Mouse (Mus musculus) thymus, adult 2 months (tissue): Measurements from ENCODE around the gene Mid1. TPM values are rescaled to one million over a fixed set of nuclear protein-coding genes. Genes with fewer than 3 reads are reported as not detected.
"Not testable (repeated sequence)": the region's sequence is repeated elsewhere in the genome, so short reads cannot be mapped to it uniquely, and the experiment has no call there.

Source experiments
- DNase-seq: peaks from one replicate; pipeline ENCODE4 v3.0.0; 2021
- H3K27ac ChIP-seq: fragments of 200-500 bp; 2 replicates; pipeline ENCODE4 v1.5.1; 2012; ENCODE audit warnings: low read length, control low read depth; ENCODE audit not compliant: control insufficient read depth, insufficient read depth
- H3K27me3 ChIP-seq: fragments of 200-500 bp; 2 replicates; pipeline ENCODE4 v1.6.1; 2012; ENCODE audit warnings: mild to moderate bottlenecking, low read length, moderate library complexity, mixed read lengths; ENCODE audit not compliant: control insufficient read depth, insufficient read depth
- H3K36me3 ChIP-seq: fragments of 200-500 bp; 2 replicates; pipeline ENCODE4 v1.6.1; 2012; ENCODE audit warnings: mild to moderate bottlenecking, low read length, moderate library complexity; ENCODE audit not compliant: control insufficient read depth, insufficient read depth
- H3K4me1 ChIP-seq: fragments of 200-500 bp; replicated peaks from 2 replicates; pipeline ENCODE4 v1.6.1; 2012; ENCODE audit warnings: low read length; ENCODE audit not compliant: control insufficient read depth, insufficient read depth
- H3K4me3 ChIP-seq: fragments of 200-500 bp; 2 replicates; pipeline ENCODE4 v1.5.1; 2012; ENCODE audit warnings: mild to moderate bottlenecking, low read length, control low read depth, moderate library complexity; ENCODE audit not compliant: control insufficient read depth, insufficient read depth
- WGBS: fragments of 180-500 bp; shearing (Covaris S2); methylation state at CpG from one replicate; pipeline ENCODE4 v1.1.7; 2018; 5-methylcytosine and 5-hydroxymethylcytosine counted together
- polyA plus RNA-seq: library from polyadenylated mRNA; depleted of rRNA; stranded (reverse); fragments of >200 nt; gene quantifications from 2 replicates; pipeline ENCODE4 v1.2.3, GENCODE M21; 2012

The Mid1 gene
- polyA plus RNA-seq, 1 experiment: 10.4 TPM

DNA sequence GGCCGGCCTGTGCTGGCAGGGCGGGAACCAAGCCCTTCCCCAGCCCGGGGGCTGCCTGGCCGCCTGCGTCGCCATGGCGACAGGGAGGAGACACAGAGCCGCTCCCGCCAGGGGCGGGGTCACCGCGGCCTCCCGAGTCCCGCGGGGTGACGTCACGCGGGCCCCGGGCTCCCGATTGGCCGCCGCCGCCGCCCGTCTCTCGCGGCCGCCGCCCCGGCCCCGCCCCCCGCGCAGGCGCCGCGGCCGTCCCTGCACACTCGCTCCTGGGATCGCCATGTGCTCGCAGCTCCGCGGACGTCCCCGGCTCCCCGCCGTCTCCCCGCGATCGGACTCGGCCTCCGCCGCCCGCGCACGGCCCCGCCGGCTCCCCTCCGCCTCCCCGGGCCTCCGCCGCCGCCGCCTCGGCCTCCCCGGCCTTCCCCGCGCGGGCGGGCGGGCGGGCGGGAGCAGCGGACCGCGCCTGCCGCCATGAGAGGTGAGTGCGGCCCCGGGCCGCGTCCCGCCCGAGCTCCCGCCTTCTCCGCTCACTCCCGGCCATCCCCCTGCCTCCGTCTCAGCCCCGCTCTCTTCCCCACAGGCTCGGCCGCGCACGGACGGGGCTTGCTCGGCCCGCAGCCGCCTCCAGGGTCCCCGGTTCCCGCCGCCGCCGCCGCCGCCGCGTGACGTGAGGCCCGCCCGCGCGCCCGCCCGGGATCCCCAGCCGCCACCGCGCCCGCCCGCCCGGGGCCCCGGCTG is 324.2 kb downstream of the Mid1 start, which contains the start of gene Gm21887:
TSS of gene Gm21887 (plus strand) at position 644 of the 735 bp plus-strand sequence.
- H3K36me3 ChIP-seq, H3K27ac ChIP-seq, H3K27me3 ChIP-seq, H3K4me1 ChIP-seq: not testable (repeated sequence)
- peak within 1 kb of the TSS; percentile 63 for H3K4me3 ChIP-seq
- DNase-seq: peak; percentile 98
- WGBS: 92% methylated on average over 118 of the region's 118 CpGs

DNA sequence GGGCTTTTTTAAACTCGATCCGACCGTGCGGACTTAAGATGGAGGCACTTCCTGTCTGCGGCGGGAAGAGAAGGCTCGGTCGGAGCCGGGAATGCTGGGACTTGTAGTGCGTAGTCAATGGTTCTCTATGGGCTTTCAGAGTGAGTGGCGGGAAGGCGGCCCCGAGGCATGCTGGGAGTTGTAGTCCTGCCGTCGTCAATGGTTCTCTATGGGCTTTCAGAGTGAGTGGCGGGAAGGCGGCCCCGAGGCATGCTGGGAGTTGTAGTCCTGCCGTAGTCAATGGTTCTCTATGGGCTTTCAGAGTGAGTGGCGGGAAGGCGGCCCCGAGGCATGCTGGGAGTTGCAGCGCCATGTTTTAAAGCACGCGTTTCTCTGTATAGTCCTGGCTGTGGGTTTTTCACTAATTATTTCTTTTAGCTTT is 324.8 kb downstream of the Mid1 start:
- DNase-seq: peak; percentile 100
- H3K27ac ChIP-seq, H3K36me3 ChIP-seq, H3K27me3 ChIP-seq, H3K4me1 ChIP-seq: not testable (repeated sequence)
- WGBS: 76% methylated on average over 25 of the region's 25 CpGs
- H3K4me3 ChIP-seq: peak overlapping the region; percentile 63

DNA sequence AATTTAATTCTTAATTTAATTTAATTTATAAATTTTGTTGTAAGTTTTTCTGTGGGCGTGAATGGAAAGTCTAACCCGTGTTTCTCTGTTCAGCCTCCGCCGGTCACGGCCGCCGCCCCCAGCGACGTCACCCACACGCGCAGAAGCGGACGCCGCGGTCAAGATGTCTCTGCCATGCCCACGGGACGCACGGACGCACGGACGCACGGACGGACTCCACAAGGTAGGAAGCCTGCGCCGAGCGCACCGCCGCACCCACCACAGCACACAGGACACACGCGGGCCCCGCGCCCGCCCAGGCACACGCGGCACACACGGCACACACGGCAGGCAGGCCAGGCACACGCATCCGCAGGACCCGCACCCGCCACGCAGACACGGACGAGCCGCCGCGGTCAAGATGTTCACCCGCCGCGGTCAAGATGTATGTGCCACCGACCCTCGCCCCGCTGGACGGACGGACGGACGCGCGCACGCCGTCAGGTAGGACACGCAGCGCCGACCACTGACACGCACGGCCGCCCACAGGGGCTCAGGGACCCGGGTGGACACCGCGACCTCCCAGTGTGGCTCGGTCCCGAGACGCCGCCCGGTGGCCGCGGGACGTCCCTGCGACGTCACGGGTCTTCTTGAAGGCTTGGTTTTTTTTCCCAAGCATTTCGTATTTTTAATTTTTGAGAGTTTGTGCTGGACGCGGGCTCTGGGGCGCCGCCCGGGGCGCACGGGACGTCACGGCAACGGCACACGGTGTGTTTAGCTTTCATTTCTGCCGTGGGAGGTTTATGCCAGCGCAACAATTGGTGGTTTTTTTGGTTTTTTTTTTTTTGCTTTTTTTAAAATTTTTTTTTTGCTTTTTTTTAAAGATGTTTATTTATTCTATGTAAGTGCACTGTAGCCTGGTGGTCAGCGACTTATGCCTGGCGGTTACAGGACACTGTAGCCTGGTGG is 325.9 kb downstream of the Mid1 start:
- H3K27me3 ChIP-seq, H3K4me1 ChIP-seq, H3K27ac ChIP-seq, H3K4me3 ChIP-seq, H3K36me3 ChIP-seq: not testable (repeated sequence)
- DNase-seq: peak; percentile 75
- WGBS: 89% methylated on average over 97 of the region's 97 CpGs

DNA sequence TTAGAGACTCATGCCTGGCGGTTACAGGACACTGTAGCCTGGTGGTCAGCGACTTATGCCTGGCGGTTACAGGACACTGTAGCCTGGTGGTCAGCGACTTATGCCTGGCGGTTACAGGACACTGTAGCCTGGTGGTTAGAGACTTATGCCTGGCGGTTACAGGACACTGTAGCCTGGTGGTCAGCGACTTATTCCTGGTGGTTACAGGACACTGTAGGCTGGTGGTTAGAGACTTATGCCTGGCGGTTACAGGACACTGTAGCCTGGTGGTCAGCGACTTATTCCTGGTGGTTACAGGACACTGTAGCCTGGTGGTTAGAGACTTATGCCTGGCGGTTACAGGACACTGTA is 326.5 kb downstream of the Mid1 start:
- H3K4me1 ChIP-seq, H3K27ac ChIP-seq, H3K27me3 ChIP-seq, DNase-seq, H3K4me3 ChIP-seq, H3K36me3 ChIP-seq: not testable (repeated sequence)
- WGBS: 85% methylated on average over 7 of the region's 10 CpGs

DNA sequence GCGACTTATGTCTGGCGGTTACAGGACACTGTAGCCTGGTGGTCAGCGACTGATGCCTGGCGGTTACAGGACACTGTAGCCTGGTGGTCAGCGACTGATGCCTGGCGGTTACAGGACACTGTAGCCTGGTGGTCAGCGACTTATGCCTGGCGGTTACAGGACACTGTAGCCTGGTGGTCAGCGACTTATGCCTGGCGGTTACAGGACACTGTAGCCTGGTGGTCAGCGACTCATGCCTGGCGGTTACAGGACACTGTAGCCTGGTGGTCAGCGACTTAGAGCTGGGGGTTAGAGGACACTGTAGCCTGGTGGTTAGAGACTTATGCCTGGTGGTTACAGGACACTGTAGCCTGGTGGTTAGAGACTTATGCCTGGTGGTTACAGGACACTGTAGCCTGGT is 328.4 kb downstream of the Mid1 start:
- H3K27me3 ChIP-seq, H3K4me1 ChIP-seq, H3K27ac ChIP-seq, H3K4me3 ChIP-seq, DNase-seq: not testable (repeated sequence)
- 94% methylated on average over 5 of the region's 13 CpGs for WGBS
- peaks cover 16% of the 10 kb centered on the region for H3K36me3 ChIP-seq

DNA sequence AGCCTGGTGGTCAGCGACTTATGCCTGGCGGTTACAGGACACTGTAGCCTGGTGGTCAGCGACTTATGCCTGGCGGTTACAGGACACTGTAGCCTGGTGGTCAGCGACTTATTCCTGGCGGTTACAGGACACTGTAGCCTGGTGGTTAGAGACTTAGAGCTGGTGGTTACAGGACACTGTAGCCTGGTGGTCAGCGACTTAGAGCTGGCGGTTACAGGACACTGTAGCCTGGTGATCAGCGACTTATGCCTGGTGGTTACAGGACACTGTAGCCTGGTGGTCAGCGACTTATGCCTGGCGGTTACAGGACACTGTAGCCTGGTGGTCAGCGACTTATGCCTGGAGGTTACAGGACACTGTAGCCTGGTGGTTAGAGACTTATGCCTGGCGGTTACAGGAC is 329.0 kb downstream of the Mid1 start:
- H3K27me3 ChIP-seq, DNase-seq, H3K27ac ChIP-seq, H3K4me3 ChIP-seq, H3K4me1 ChIP-seq: not testable (repeated sequence)
- H3K36me3 ChIP-seq: peaks cover 21% of the 10 kb centered on the region
- 81% methylated on average over 5 of the region's 13 CpGs for WGBS

DNA sequence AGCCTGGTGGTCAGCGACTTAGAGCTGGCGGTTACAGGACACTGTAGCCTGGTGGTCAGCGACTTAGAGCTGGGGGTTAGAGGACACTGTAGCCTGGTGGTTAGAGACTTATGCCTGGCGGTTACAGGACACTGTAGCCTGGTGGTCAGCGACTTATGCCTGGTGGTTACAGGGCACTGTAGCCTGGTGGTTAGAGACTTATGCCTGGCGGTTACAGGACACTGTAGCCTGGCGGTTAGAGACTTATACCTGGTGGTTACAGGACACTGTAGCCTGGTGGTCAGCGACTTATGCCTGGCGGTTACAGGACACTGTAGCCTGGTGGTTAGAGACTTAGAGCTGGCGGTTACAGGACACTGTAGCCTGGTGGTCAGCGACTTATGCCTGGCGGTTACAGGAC is 330.9 kb downstream of the Mid1 start:
- DNase-seq, H3K4me3 ChIP-seq: not testable (repeated sequence)
- 94% methylated on average over 10 of the region's 12 CpGs for WGBS

DNA sequence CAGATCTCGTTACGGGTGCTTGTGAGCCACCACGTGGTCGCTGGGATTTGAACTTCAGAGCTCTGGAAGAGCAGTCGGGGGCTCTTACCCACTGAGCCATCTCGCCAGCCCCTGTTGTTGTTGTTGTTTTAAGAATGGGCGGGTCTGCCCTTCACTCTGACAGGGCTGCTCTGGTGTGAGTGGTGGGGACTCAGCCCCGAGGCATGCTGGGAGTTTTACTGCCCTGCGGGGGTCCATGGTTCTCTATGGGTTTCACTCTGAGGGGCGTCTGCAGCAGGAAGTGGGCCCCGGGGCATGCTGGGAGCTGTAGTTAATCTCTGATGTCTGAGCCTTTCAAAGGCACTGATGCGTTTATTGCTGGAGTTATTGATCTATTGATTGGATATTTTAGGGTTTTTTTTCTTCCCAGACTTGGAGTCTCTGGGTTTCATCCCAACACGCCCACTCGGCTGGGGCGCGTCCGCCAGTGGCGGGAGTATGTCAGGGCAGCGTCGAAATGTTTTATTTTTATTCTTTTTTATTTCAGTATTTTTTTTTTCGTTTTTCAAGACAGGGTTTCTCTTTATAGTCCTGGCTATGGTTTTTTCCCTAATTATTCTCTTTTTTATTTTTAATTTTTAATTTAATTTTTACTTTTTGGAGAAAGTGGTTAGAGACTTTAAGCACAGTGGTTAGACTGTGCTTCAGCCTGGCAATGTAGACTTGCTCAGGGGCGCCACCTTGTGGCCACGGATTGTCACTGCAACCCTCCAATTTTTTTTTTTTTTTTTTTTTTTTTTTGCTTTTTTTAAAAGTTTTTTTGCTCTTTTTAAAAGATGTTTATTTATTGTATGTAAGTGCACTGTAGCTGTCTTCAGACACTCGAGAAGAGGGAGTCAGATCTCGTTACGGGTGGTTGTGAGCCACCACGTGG is 332.6 kb downstream of the Mid1 start:
- 68% methylated on average over 27 of the region's 27 CpGs for WGBS
- H3K4me1 ChIP-seq, H3K27ac ChIP-seq, H3K27me3 ChIP-seq: not testable (repeated sequence)
- Histone ChIP-seq H3K4me3 (peak overlapping the region; percentile 0; the same call in 1 of the 2 replicates), H3K36me3 (peaks cover 30% of the 10 kb centered on the region)
- peak; percentile 100 for DNase-seq

More for the DNA sequence above, 330.9 kb downstream of the Mid1 start:
- peaks cover 30% of the 10 kb centered on the region for H3K36me3 ChIP-seq
- H3K27ac ChIP-seq, H3K27me3 ChIP-seq, H3K4me1 ChIP-seq: not testable (repeated sequence)

DNA sequence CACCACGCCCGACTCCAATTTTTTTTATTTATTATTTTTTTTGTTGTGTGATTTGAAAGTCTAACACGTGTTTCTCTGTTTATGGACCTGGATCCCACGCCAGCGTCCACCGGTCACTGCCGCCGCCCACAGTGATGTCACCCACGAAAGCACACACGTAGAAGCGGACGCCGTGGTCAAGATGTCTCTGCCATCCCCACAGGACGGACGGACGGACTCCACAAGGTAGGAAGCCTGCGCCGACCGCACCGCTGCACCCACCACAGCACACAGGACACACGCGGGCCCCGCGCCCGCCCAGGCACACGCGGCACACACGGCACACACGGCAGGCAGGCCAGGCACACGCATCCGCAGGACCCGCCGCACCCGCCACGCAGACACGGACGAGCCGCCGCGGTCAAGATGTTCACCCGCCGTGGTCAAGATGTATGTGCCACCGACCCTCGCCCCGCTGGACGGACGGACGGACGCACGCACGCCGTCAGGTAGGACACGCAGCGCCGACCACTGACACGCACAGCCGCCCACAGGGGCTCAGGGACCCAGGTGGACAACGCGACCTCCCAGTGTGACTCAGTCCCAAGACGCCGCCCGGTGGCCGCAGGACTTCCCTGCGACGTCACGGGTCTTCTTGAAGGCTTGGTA is 333.7 kb downstream of the Mid1 start:
- peak; percentile 79 for DNase-seq
- not testable (repeated sequence) for H3K27ac ChIP-seq, H3K27me3 ChIP-seq, H3K4me1 ChIP-seq, H3K4me3 ChIP-seq
- H3K36me3 ChIP-seq: peaks cover 30% of the 10 kb centered on the region
- 89% methylated on average over 66 of the region's 66 CpGs for WGBS
